Mouse (Mus musculus) forebrain, embryonic 15.5 days (tissue): ENCODE results near the gene Vmn1r37. TPM values are rescaled to one million over a fixed set of nuclear protein-coding genes. Genes with fewer than 3 reads are reported as not detected.
"Not testable (repeated sequence)": the region's sequence is repeated elsewhere in the genome, so short reads cannot be mapped to it uniquely, and the experiment has no call there.

ENCODE experiments used
- ATAC-seq: fragments of 200-750 bp; cut with Nextera tagmentation; replicated peaks from 2 replicates; pipeline ENCODE4 v1.8.0; 2017; ENCODE audit warnings: mild to moderate bottlenecking, moderate TSS enrichment, moderate library complexity
- H3K27ac ChIP-seq: fragments of 300-500 bp; sonication (generic); replicated peaks from 2 replicates; pipeline ENCODE4 v1.5.1; 2015; ENCODE audit warnings: mild to moderate bottlenecking, inconsistent platforms
- H3K27me3 ChIP-seq: fragments of 300-500 bp; sonication (generic); 2 replicates; pipeline ENCODE4 v1.6.1; 2015; ENCODE audit warnings: inconsistent platforms
- H3K36me3 ChIP-seq: fragments of 300-500 bp; sonication (generic); 2 replicates; pipeline ENCODE4 v1.6.1; 2015; ENCODE audit warnings: mild to moderate bottlenecking, inconsistent platforms
- H3K4me1 ChIP-seq: fragments of 300-500 bp; sonication (generic); 2 replicates; pipeline ENCODE4 v1.6.1; 2015; ENCODE audit warnings: inconsistent platforms
- H3K4me2 ChIP-seq: fragments of 300-500 bp; sonication (generic); replicated peaks from 2 replicates; pipeline ENCODE4 v1.6.1; 2015; ENCODE audit warnings: mild to moderate bottlenecking, inconsistent platforms
- H3K4me3 ChIP-seq: fragments of 300-500 bp; sonication (generic); 2 replicates; pipeline ENCODE4 v1.5.1; 2015; ENCODE audit warnings: mild to moderate bottlenecking, inconsistent platforms
- H3K9ac ChIP-seq: fragments of 300-500 bp; sonication (generic); replicated peaks from 2 replicates; pipeline ENCODE4 v1.6.1; 2015; ENCODE audit warnings: mild to moderate bottlenecking, inconsistent platforms
- H3K9me3 ChIP-seq: fragments of 300-500 bp; sonication (generic); 2 replicates; pipeline ENCODE4 v1.6.1; 2016; ENCODE audit warnings: inconsistent platforms
- WGBS: fragments of 180-500 bp; shearing (Covaris S2); methylation state at CpG from one replicate; pipeline ENCODE4 v1.1.7; 2015; ENCODE audit warnings: mixed read lengths; 5-methylcytosine and 5-hydroxymethylcytosine counted together
- polyA plus RNA-seq: library from polyadenylated mRNA; unstranded; fragments of >200 nt; fragmentation: Nextera tagmentation; extraction: Ambion mirVana; gene quantifications from 2 replicates; pipeline ENCODE4 v1.2.1, GENCODE M21; 2015

Gene Vmn1r37
- not detected in 2 replicates for polyA plus RNA-seq

DNA sequence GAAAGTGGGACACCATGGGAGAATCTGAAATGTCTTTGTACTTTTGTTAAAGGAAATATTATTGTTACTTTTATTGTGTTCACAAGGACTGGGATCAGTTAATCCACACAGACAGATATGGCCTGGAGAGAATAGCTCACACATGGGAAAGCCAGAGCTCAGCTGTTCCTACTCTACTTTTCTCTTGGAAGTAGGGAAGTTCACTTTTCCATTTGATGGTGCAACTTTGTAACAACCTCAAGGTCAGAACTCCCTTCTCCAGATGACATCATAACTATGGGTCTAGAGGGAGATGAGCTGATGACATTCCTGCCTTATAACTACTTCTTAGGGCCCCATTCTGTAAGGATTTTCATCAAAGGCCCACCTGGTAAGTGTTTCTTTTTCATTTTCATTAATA, at the start of gene Vmn1r37:
Gene Vmn1r37 (plus strand): TSS at position 301 of the 400 bp plus-strand sequence.
- not testable (repeated sequence) for H3K9me3 ChIP-seq, H3K4me1 ChIP-seq, H3K36me3 ChIP-seq, H3K9ac ChIP-seq, H3K4me2 ChIP-seq, H3K4me3 ChIP-seq, ATAC-seq, H3K27ac ChIP-seq, H3K27me3 ChIP-seq

DNA sequence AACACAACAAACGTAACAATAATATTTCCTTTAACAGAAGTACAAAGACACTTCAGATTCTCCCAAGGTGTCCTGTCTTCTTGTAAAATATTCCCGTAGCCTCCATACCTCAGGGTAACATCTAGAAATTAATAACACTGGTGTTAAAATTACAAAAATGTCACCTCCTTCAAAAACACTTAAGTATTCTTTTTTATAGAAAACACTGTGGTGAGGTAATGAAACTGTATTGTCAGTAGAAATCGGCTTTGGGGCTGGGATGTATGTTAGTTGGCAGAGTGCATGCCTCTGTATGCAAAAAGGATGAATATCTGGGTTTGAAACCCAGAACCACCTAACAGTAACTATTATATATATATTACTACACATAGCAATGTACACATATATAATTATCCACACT, 43.4 kb upstream of the Vmn1r37 start, which contains the start of gene Vmn1r35:
Gene Vmn1r35 (minus strand): TSS at position 101 of the 400 bp plus-strand sequence.
- Histone ChIP-seq H3K9me3 (no peaks in the 10 kb centered on the region), H3K36me3 (no peaks in the 10 kb centered on the region), H3K27ac (no peak within 1 kb of the TSS), H3K4me1 (no peaks in the 10 kb centered on the region), H3K27me3 (no peaks in the 10 kb centered on the region), H3K9ac (no peak within 1 kb of the TSS), H3K4me3 (no peak within 1 kb of the TSS), H3K4me2 (no peak within 1 kb of the TSS)
- WGBS, result 90% methylated on average over 3 of the region's 3 CpGs
- ATAC-seq, result no peak

DNA sequence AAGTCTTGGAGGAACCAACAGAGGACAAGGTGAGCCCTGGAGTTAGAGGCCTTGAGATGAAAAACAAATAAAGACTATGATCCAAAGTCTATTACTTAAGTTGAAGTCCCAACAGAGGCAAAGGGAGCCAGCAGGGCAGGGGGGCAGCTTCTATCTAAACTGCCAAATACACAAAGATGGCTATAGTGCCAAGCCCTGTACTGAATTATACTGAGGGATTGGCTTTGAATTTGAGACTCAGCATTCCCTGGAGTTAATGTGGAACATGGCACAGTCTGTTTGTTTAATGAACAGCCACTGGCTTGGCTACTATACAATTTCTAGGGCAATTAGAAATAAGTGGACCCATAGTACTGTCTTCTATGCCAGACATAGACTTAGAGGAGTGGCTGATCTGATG, 20.3 kb upstream of the Vmn1r37 start:
- no peak for ATAC-seq
- H3K4me2 ChIP-seq, result no peak overlapping the region
- H3K27me3 ChIP-seq, result no peaks in the 10 kb centered on the region
- H3K9ac ChIP-seq, result no peak overlapping the region
- no peaks in the 10 kb centered on the region for H3K36me3 ChIP-seq
- no peaks in the 10 kb centered on the region for H3K4me1 ChIP-seq
- H3K4me3 ChIP-seq, result no peak overlapping the region
- no peak overlapping the region for H3K27ac ChIP-seq
- H3K9me3 ChIP-seq, result no peaks in the 10 kb centered on the region

DNA sequence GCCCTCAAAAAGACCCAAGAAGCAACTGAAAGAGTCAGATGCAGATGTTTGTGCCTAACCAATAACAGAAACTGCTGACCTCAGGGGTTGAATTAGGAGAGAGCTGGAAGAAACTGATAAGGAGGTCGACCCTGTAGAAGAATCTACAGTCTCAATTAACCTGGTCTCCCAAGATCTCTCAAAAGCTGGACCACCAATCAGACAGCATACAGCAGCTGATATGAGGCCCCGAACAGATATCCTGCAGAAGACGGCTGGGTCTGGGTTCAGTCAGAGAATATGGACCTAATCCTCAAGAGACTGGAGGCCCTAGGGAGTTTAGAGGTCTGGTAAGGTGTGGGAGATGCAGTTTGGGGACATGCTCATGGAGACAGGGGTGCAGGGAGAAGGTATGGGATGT, 15.3 kb upstream of the Vmn1r37 start:
- H3K4me1 ChIP-seq, result no peaks in the 10 kb centered on the region
- no peaks in the 10 kb centered on the region for H3K27me3 ChIP-seq
- H3K9me3 ChIP-seq, result no peaks in the 10 kb centered on the region
- no peak overlapping the region for H3K9ac ChIP-seq
- H3K27ac ChIP-seq, result no peak overlapping the region
- H3K36me3 ChIP-seq, result no peaks in the 10 kb centered on the region
- WGBS, result 83% methylated on average over 3 of the region's 3 CpGs
- ATAC-seq, result no peak
- H3K4me3 ChIP-seq, result no peak overlapping the region
- H3K4me2 ChIP-seq, result no peak overlapping the region

DNA sequence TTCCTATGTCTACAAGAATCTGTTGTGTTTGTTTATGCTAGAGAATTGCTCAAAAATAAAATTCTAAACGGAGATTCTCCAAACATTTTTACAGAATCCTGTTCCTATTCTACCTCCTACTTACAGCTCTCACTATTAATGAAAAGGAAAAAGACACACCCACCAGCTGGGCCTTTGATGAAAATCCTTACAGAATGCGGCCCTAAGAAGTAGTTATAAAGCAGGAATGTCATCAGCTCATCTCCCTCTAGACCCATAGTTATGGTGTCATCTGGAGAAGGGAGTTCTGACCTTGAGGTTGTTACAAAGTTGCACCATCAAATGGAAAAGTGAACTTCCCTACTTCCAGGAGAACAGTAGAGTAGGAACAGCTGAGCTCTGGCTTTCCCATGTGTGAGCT, 10.1 kb upstream of the Vmn1r37 start, which contains the start of gene Vmn1r36:
Gene Vmn1r36 (minus strand): TSS at position 101 of the 400 bp plus-strand sequence.
- not testable (repeated sequence) for H3K9me3 ChIP-seq, H3K27me3 ChIP-seq, H3K4me3 ChIP-seq, H3K27ac ChIP-seq, H3K9ac ChIP-seq, ATAC-seq, H3K4me1 ChIP-seq, H3K36me3 ChIP-seq, H3K4me2 ChIP-seq
- 63% methylated on average over 2 of the region's 2 CpGs for WGBS

DNA sequence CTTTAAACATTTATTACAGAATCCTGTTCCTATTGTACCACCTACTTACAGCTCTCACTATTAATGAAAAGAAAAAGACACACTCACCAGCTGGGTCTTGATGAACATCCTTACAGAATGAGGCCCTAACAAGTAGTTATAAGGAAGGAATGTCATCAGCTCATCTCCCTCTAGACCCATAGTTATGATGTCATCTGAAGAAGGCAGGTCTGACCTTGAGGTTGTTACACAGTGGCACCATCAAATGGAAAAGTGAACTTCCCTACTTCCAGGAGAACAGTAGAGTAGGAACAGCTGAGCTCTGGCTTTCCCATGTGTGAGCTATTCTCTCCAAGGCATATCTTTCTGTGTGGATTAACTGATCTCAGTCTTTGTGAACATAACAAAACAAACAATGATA, 53.3 kb downstream of the Vmn1r37 start, which contains the start of gene Vmn1r38:
Gene Vmn1r38 (minus strand): TSS at position 101 of the 400 bp plus-strand sequence.
- H3K27me3 ChIP-seq, H3K4me3 ChIP-seq, H3K9me3 ChIP-seq, ATAC-seq, H3K36me3 ChIP-seq, H3K27ac ChIP-seq, H3K4me1 ChIP-seq, H3K4me2 ChIP-seq, H3K9ac ChIP-seq: not testable (repeated sequence)

Other genes starting within 250 kb of the Vmn1r37 start
- gene Mad2l1, start 194.0 kb upstream of the Vmn1r37 start, polyA plus RNA-seq, result 44.3 and 47.7 TPM in 2 replicates
- 0.09 and 0.11 TPM in 2 replicates for gene Vmn1r32, start 169.3 kb upstream of the Vmn1r37 start, polyA plus RNA-seq
- not detected in 2 replicates for gene Vmn1r33, start 111.1 kb upstream of the Vmn1r37 start, polyA plus RNA-seq
- not detected in 2 replicates for gene Vmn1r34, start 85.5 kb upstream of the Vmn1r37 start, polyA plus RNA-seq
- gene Vmn1r35, start 43.5 kb upstream of the Vmn1r37 start, polyA plus RNA-seq, result not detected in 2 replicates
- not detected in 2 replicates for gene Vmn1r36, start 10.2 kb upstream of the Vmn1r37 start, polyA plus RNA-seq
- not detected in 2 replicates for gene Vmn1r38, start 53.2 kb downstream of the Vmn1r37 start, polyA plus RNA-seq
- gene Vmn1r39, start 81.2 kb downstream of the Vmn1r37 start, polyA plus RNA-seq, result not detected in 2 replicates
- 22.2 and 28.1 TPM in 2 replicates for gene Gng12, start 167.0 kb downstream of the Vmn1r37 start, polyA plus RNA-seq